25 mouse cellular contexts compared by ENCODE assay signal in genomic region chr19:24640982-24641381, GRCm38 (mm10). TPM values are rescaled to one million over a fixed set of nuclear protein-coding genes. Genes with fewer than 3 reads are reported as not detected.
"Had no signal": no experiment of that assay in that cellular context is flagged by ENCODE, and none has a peak within 500 bp of the region (broad histone marks: within the 10 kb centered on the region; RNA-seq: fewer than 3 reads in every experiment).

No protein-coding gene starts in this region.

- H3K4me1 ChIP-seq: heart, embryonic 13.5 days; heart, embryonic 15.5 days; hindbrain, embryonic 15.5 days; liver, embryonic 12.5 days had no signal

- H3K4me3 ChIP-seq: heart, embryonic 13.5 days; heart, embryonic 15.5 days; hindbrain, embryonic 13.5 days; hindbrain, embryonic 15.5 days; layer of hippocampus, adult 2 months; left cerebral cortex, adult 2 months; limb, embryonic 13.5 days; limb, embryonic 15.5 days; liver, embryonic 12.5 days had no signal

- DNase-seq: gastrocnemius, postnatal 14 days; gastrocnemius, postnatal 36 days; heart, adult 18-20 months; heart, postnatal 14 days; heart, postnatal 36 days; kidney, adult 18-20 months; kidney, adult 8-10 months; kidney, postnatal 10 days; kidney, postnatal 25 days; kidney, postnatal 4 days; left cerebral cortex, postnatal 4 days had no signal

- H3K27me3 ChIP-seq: heart, embryonic 13.5 days; heart, embryonic 15.5 days; hindbrain, embryonic 13.5 days; hindbrain, embryonic 15.5 days; limb, embryonic 13.5 days; limb, embryonic 15.5 days; liver, embryonic 12.5 days had no signal

- H3K4me2 ChIP-seq: heart, embryonic 11.5 days; heart, embryonic 13.5 days; heart, embryonic 15.5 days; hindbrain, embryonic 13.5 days; hindbrain, embryonic 15.5 days; limb, embryonic 13.5 days; limb, embryonic 15.5 days; liver, embryonic 12.5 days had no signal

- H3K27ac ChIP-seq: heart, embryonic 13.5 days; heart, embryonic 15.5 days; hindbrain, embryonic 13.5 days; hindbrain, embryonic 15.5 days; hindbrain, postnatal 0 days; layer of hippocampus, adult 2 months; left cerebral cortex, adult 2 months; limb, embryonic 13.5 days; limb, embryonic 15.5 days; liver, embryonic 12.5 days; liver, embryonic 14.5 days had no signal

- H3K36me3 ChIP-seq: heart, embryonic 13.5 days; heart, embryonic 15.5 days; hindbrain, embryonic 13.5 days; hindbrain, embryonic 15.5 days; limb, embryonic 13.5 days; limb, embryonic 15.5 days; liver, embryonic 12.5 days had no signal

RNA-seq across cellular contexts. Expression of gene Tmem252, which starts 32.8 kb away (rescaled TPM):
- total RNA-seq: hematopoietic stem cell, adult 5-6 weeks had no signal
- polyA plus RNA-seq: liver, adult 2 months had no signal
